Mouse (Mus musculus): Measurements from ENCODE around the gene Acad8. TPM values are rescaled to one million over a fixed set of nuclear protein-coding genes. Genes with fewer than 3 reads are reported as not detected.

Acad8 gene
- total RNA-seq, 2 experiments from 2014 or later, result 35.7 to 37.2 TPM

DNA sequence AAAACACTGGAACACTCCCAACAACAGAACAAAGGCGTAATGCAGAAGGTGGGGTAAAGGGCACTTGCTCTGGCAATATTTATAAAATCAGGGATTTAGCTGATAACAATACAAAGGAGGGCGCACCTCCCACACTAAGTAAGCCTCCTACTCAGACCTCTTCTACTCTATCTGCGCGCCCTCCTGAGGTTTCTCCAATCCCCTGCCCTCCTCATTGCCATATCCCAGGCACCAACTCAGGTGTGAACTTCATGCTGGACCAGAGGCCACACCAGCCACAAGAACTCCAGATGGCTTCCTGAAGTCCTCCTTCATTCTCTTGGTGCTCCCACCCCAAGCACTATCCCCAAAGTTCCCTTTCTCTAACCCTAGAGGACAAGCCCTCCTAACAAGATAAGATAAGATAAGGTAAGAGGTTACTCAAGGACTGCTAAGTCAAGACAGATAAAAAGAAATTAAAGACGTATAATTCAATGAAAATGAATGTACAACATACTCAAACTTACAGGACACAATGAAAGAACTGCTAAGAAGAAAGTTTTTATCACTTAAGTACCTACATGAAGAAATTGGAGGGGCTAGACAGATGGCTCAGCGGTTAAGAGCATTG, 13.6 kb downstream of the Acad8 start:
- DNase-seq (ENCODE audit: low spot score in 2 of 2), result no peak

- DNase-seq (ENCODE audit: low spot score in 2 of 2), result no peak
These were observed 14.2 kb downstream of the Acad8 start for GRCm38 (mm10) chr9:26985090-26985613.

DNA sequence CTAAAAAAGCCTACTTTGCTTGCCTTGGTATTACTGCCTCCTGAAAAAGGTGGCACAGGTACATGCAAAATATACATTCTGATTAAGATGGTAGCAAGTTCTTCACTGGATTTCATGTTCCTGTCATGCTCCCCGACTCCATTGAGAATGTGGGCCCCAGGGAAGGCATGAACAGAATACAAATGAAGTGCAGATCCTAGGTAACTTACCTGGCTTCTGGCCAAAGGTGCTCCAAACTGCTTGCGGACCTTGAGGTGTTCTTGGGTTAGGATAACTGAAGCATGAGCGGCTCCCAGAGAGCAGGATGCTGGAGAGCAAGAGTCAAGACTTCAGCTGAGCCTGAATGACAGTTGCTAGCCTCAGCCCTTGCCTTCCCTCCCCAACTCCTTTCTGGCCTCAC, 20.6 kb downstream of the Acad8 start:
- DNase-seq (ENCODE audit: low spot score in 2 of 2), result no peak

DNA sequence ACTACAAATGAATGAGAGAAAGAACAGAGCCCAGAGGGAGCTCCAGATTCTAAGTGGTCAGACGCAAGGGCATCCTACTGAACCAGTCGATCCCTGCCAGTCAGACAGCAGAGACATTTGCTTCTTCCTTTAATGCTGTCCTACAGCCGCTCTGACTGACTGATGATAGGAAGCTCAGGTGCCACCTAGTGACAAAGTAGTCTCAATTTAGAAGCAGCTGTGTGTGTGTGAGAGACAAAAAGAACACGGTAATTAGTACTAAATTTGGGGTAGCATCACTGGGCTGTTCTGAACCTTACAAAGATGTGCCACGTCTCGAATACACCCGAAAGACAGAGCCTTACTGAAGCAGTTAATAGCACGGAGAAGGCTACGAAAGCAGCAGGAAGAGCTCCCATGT, 21.6 kb downstream of the Acad8 start:
- DNase-seq (ENCODE audit: low spot score in 2 of 2), result no peak

DNA sequence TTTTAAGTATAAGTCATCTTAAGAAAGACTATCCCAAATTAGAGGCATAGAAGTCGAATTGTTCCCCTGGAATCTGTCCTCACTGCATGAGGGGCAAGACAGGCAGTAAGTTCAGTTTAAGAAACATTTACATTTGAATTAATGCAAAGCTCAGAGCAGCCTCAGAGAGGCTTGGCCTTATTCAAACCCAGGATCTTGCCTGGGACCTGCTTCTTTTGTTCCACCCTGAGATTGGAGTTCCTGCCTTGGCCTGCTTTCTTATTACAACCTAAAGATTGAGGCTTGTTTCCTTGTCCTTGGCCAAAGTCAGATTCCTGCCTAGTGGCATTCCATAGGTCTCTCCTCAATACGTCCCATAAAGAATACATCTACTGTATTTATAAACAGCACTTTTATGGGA, 51.6 kb downstream of the Acad8 start:
- no peak for DNase-seq (ENCODE audit: low spot score in 2 of 2)

DNA sequence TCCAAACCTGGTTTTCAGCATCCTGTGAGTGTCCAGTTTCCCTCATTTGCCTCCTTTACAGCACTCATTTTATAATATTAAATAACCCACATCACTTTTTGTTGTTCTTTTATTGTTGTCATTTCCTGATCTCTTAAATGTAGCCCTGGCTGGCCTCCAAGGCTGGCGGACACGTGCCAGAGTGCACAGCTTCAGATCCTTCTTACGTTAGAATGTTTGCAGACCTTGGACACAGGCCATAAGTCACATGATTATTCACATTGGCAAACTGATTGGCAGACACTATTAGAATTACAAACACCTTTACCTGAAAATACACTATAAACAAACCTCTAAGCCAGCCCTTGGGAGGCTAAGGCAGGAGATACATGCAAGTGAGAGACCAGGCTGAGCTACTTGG, 75.2 kb downstream of the Acad8 start:
- DNase-seq (ENCODE audit: low spot score in 2 of 2), result no peak

Other genes with a start within 250 kb of the Acad8 start
- 1 to 10 TPM in 1 of 2 experiments, under 1 TPM in 1; 0.62 to 1.4 TPM for gene Glb1l2, start 193.1 kb downstream of the Acad8 start, total RNA-seq (2021)
- not detected for gene Glb1l3, start 138.7 kb downstream of the Acad8 start, total RNA-seq (2021)
- under 1 TPM in 1 of 2 experiments, not detected in 1; 0.32 TPM for gene Gm1110, start 76.5 kb downstream of the Acad8 start, total RNA-seq (2021)
- 10 to 100 TPM; 87.3 to 93.1 TPM for gene Thyn1, start 144 bp upstream of the Acad8 start, total RNA-seq (2021)
- gene Vps26b, start 30.5 kb upstream of the Acad8 start, total RNA-seq (2021), result 100 to 1,000 TPM; 114 to 119 TPM
- gene Ncapd3, start 30.6 kb upstream of the Acad8 start, total RNA-seq (2021), result 10 to 100 TPM; 17.2 to 18.2 TPM
- gene Jam3, start 155.9 kb upstream of the Acad8 start, total RNA-seq (2021), result 10 to 100 TPM; 30.1 to 31.3 TPM

All from layer of hippocampus, postnatal 14 days (tissue).